Mouse (Mus musculus): ENCODE data around the gene Chd6. TPM values are rescaled to one million over a fixed set of nuclear protein-coding genes. Genes with fewer than 3 reads are reported as not detected.
"Not testable (repeated sequence)": the region's sequence is repeated elsewhere in the genome, so short reads cannot be mapped to it uniquely, and the experiment has no call there.

Gene Chd6
- polyA plus RNA-seq, 1 experiment from 2014 or later: 50.1 TPM

- no peak overlapping the region for H3K27ac ChIP-seq
- no peak overlapping the region for H3K4me3 ChIP-seq (replicated peaks)
- no peaks in the 10 kb centered on the region for H3K27me3 ChIP-seq
- H3K36me3 ChIP-seq: peaks cover 96% of the 10 kb centered on the region
- H3K4me1 ChIP-seq (replicated peaks): no peaks in the 10 kb centered on the region
- H3K4me2 ChIP-seq: no peak overlapping the region
- WGBS: 57% methylated on average over 1 of the region's 1 CpGs
- ATAC-seq (ENCODE audit: insufficient number of reproducible peaks, insufficient read depth, low FRiP score, low TSS enrichment, low read depth): no peak
- H3K9me3 ChIP-seq: no peaks in the 10 kb centered on the region
- no peak overlapping the region for H3K9ac ChIP-seq (replicated peaks)
Observed at GRCm38 (mm10) chr2:160978651-160979050, 130.2 kb downstream of the Chd6 start.

DNA sequence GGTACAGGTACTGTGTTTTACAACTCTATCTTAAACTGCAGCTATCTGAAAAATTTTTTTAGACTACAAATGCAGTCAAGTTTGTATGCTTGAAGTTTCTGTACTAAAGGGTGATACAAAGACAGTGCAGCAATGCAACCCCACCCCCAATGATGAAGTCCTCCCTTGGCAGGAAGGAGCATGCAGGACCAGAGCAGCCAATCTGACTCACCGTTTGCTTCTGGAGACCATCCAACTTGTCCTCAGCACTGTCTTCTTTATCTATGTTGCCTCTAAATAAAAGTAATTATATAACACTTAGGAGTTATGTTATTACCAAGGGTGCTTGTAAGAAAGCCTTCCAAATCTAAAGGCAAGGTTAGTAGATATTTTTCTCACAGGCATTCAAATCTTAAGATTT lies 131.6 kb downstream of the Chd6 start:
- no peak overlapping the region for H3K27ac ChIP-seq
- H3K9me3 ChIP-seq: no peaks in the 10 kb centered on the region
- 91% methylated on average over 1 of the region's 1 CpGs for WGBS
- ATAC-seq (ENCODE audit: insufficient number of reproducible peaks, insufficient read depth, low FRiP score, low TSS enrichment, low read depth): no peak
- no peaks in the 10 kb centered on the region for H3K27me3 ChIP-seq
- H3K4me2 ChIP-seq: no peak overlapping the region
- no peak overlapping the region for H3K4me3 ChIP-seq (replicated peaks)
- no peaks in the 10 kb centered on the region for H3K4me1 ChIP-seq (replicated peaks)
- H3K9ac ChIP-seq (replicated peaks): no peak overlapping the region
- peaks cover 96% of the 10 kb centered on the region for H3K36me3 ChIP-seq

DNA sequence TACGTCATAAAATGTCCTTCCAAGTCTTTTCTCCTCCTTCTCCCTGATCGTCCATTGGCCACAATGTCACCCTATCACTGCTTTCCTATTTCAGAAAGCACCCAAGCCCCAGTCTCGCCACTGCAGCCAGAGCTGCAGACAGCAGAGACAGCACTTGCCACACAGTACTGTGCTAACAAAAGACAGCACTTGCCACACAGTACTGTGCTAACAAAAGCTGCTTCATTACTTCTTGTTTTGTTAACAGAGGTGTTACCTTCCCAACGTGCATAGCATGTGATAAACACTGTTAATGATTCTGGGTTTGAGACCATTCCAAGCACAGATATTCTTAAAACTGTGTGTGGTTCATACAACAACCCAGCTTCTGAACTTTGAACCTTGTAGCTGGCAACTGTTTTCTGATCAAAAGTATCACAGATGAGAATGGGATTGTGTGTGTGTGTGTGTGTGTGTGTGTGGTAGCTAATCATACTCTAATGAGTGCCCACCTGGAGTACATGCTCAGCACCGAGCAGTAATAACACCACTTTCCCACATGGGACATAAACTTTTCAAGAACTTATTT lies 135.1 kb downstream of the Chd6 start:
- Histone ChIP-seq H3K4me3 (replicated peaks) (no peak overlapping the region), H3K9ac (replicated peaks) (no peak overlapping the region), H3K4me1 (replicated peaks) (no peaks in the 10 kb centered on the region), H3K27me3 (no peaks in the 10 kb centered on the region), H3K4me2 (no peak overlapping the region), H3K27ac (no peak overlapping the region), H3K9me3 (no peaks in the 10 kb centered on the region), H3K36me3 (peaks cover 93% of the 10 kb centered on the region)
- 75% methylated on average over 5 of the region's 5 CpGs for WGBS
- ATAC-seq (ENCODE audit: insufficient number of reproducible peaks, insufficient read depth, low FRiP score, low TSS enrichment, low read depth): no peak

- H3K4me2 ChIP-seq: no peak overlapping the region
- H3K9me3 ChIP-seq: no peaks in the 10 kb centered on the region
- H3K27ac ChIP-seq: no peak overlapping the region
- no peaks in the 10 kb centered on the region for H3K27me3 ChIP-seq
- H3K4me1 ChIP-seq (replicated peaks): no peaks in the 10 kb centered on the region
- ATAC-seq (ENCODE audit: insufficient number of reproducible peaks, insufficient read depth, low FRiP score, low TSS enrichment, low read depth): no peak
- peaks cover 93% of the 10 kb centered on the region for H3K36me3 ChIP-seq
- no peak overlapping the region for H3K9ac ChIP-seq (replicated peaks)
- H3K4me3 ChIP-seq (replicated peaks): no peak overlapping the region
- 92% methylated on average over 7 of the region's 7 CpGs for WGBS
Observed at GRCm38 (mm10) chr2:160972103-160972792, 136.6 kb downstream of the Chd6 start.

- ATAC-seq (ENCODE audit: insufficient number of reproducible peaks, insufficient read depth, low FRiP score, low TSS enrichment, low read depth): no peak
- Histone ChIP-seq H3K9me3 (no peaks in the 10 kb centered on the region), H3K9ac (replicated peaks) (no peak overlapping the region), H3K36me3 (peaks cover 92% of the 10 kb centered on the region), H3K4me3 (replicated peaks) (no peak overlapping the region), H3K27me3 (no peaks in the 10 kb centered on the region), H3K27ac (no peak overlapping the region), H3K4me1 (replicated peaks) (no peaks in the 10 kb centered on the region), H3K4me2 (no peak overlapping the region)
- WGBS: 91% methylated on average over 1 of the region's 1 CpGs
Observed at GRCm38 (mm10) chr2:160962149-160962548, 146.7 kb downstream of the Chd6 start.

GRCm38 (mm10) chr2:160960956-160961646 lies 147.8 kb downstream of the Chd6 start:
- no peak for ATAC-seq (ENCODE audit: insufficient number of reproducible peaks, insufficient read depth, low FRiP score, low TSS enrichment, low read depth)
- Histone ChIP-seq H3K9me3 (no peaks in the 10 kb centered on the region), H3K27ac (no peak overlapping the region), H3K36me3 (peaks cover 92% of the 10 kb centered on the region), H3K4me3 (replicated peaks) (no peak overlapping the region), H3K27me3 (no peaks in the 10 kb centered on the region), H3K9ac (replicated peaks) (no peak overlapping the region), H3K4me2 (no peak overlapping the region), H3K4me1 (replicated peaks) (no peaks in the 10 kb centered on the region)
- WGBS: 87% methylated on average over 6 of the region's 6 CpGs

DNA sequence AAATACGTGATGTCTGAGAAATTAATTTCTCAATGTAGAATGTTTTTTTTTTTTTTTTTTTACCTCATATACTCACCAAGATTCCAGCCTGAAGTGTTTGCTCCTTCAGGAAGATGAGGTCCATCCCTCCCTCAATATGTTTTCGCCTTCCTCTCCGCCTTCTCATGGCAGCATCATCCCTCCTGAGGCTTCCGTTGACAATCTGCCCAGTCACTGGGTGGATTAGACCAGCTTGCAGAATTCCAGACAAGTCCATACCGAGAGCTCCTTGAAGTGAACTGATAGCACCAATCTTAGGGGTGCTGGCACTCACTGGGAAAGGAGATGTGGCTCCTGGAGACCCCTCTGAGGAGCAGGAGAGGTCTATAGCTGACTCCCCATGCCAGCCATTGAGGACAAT lies 149.0 kb downstream of the Chd6 start:
- Histone ChIP-seq H3K36me3 (peaks cover 92% of the 10 kb centered on the region), H3K9ac (replicated peaks) (no peak overlapping the region), H3K4me3 (replicated peaks) (no peak overlapping the region), H3K4me1 (replicated peaks) (no peaks in the 10 kb centered on the region), H3K4me2 (no peak overlapping the region), H3K9me3 (no peaks in the 10 kb centered on the region), H3K27ac (no peak overlapping the region), H3K27me3 (no peaks in the 10 kb centered on the region)
- no peak for ATAC-seq (ENCODE audit: insufficient number of reproducible peaks, insufficient read depth, low FRiP score, low TSS enrichment, low read depth)
- 90% methylated on average over 5 of the region's 5 CpGs for WGBS

- Histone ChIP-seq H3K27me3 (no peaks in the 10 kb centered on the region), H3K27ac (no peak overlapping the region), H3K4me3 (replicated peaks) (no peak overlapping the region), H3K4me1 (replicated peaks) (peaks cover 5% of the 10 kb centered on the region; the same call in 1 of the 2 replicates), H3K4me2 (no peak overlapping the region), H3K36me3 (peaks cover 92% of the 10 kb centered on the region), H3K9ac (replicated peaks) (no peak overlapping the region), H3K9me3 (no peaks in the 10 kb centered on the region)
- no peak for ATAC-seq (ENCODE audit: insufficient number of reproducible peaks, insufficient read depth, low FRiP score, low TSS enrichment, low read depth)
- WGBS: 92% methylated on average over 5 of the region's 5 CpGs
Observed at GRCm38 (mm10) chr2:160958737-160959136, 150.1 kb downstream of the Chd6 start.

DNA sequence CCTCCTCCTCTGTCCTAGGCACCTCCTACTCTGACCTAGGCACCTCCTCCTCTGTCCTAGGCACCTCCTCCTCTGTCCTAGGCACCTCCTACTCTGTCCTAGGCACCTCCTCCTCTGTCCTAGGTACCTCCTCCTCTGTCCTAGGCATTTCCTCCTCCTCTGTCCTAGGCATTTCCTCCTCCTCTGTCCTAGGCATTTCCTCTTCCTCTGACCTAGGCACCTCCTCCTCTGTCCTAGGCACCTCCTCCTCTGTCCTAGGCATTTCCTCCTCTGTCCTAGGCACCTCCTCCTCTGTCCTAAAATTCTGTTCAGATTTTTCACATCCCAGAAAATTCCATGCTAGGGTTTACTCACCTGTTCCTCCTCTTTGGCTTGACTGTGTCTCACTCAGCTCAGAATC lies 151.1 kb downstream of the Chd6 start:
- H3K4me1 ChIP-seq (replicated peaks); H3K27me3 ChIP-seq; H3K27ac ChIP-seq; H3K4me3 ChIP-seq (replicated peaks); ATAC-seq (ENCODE audit: insufficient number of reproducible peaks, insufficient read depth, low FRiP score, low TSS enrichment, low read depth); H3K4me2 ChIP-seq; H3K9ac ChIP-seq (replicated peaks); H3K9me3 ChIP-seq: not testable (repeated sequence)
- peaks cover 92% of the 10 kb centered on the region for H3K36me3 ChIP-seq

DNA sequence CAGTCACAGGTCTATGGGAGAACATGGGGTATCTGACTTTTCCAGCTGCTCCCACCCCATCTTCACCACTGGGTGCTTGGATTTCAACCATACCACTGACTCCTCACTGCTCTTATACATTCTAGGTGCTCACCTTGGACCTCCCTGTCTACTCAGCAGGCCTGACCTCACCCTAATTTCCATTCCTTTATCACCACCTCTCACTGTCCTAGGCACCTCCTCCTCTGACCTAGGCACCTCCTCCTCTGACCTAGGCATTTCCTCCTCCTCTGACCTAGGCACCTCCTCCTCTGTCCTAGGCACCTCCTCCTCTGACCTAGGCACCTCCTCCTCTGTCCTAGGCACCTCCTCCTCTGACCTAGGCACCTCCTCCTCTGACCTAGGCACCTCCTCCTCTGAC lies 151.6 kb downstream of the Chd6 start:
- not testable (repeated sequence) for H3K9me3 ChIP-seq; H3K9ac ChIP-seq (replicated peaks); H3K4me3 ChIP-seq (replicated peaks); H3K4me2 ChIP-seq; H3K27ac ChIP-seq; ATAC-seq (ENCODE audit: insufficient number of reproducible peaks, insufficient read depth, low FRiP score, low TSS enrichment, low read depth); H3K27me3 ChIP-seq; H3K4me1 ChIP-seq (replicated peaks)
- peaks cover 91% of the 10 kb centered on the region for H3K36me3 ChIP-seq

DNA sequence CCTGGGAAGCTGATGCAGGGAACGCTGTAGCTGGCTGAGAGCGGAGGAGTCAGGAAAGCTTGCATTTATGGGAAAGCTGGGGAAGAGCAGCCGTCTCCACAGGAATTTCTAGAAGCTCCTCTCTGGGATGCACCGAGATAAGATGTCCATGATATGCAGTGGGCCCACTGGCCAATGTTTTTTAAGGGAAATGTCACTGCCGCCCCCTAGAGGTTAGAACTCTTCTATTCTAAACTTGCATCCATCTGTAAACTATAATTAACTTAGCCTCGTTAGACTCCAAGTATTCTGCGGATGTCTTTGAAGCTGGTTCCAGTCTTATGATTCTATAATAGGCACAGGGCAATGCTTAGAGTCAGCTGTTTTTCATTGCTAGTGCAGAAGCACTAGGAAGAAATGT lies 153.5 kb downstream of the Chd6 start:
- H3K4me1 ChIP-seq (replicated peaks): peaks cover 9% of the 10 kb centered on the region
- H3K27ac ChIP-seq: no peak overlapping the region
- no peaks in the 10 kb centered on the region for H3K9me3 ChIP-seq
- H3K4me2 ChIP-seq: no peak overlapping the region
- H3K9ac ChIP-seq (replicated peaks): no peak overlapping the region
- ATAC-seq (ENCODE audit: insufficient number of reproducible peaks, insufficient read depth, low FRiP score, low TSS enrichment, low read depth): no peak
- peaks cover 90% of the 10 kb centered on the region for H3K36me3 ChIP-seq
- H3K4me3 ChIP-seq (replicated peaks): no peak overlapping the region
- WGBS: 56% methylated on average over 7 of the region's 7 CpGs
- H3K27me3 ChIP-seq: no peaks in the 10 kb centered on the region

Data from limb, embryonic 12.5 days (tissue).